Mouse (Mus musculus) neutrophil, adult 5-6 weeks (primary cell): ENCODE data around the gene Gsta3. TPM values are rescaled to one million over a fixed set of nuclear protein-coding genes. Genes with fewer than 3 reads are reported as not detected.
"Not testable (repeated sequence)": the region's sequence is repeated elsewhere in the genome, so short reads cannot be mapped to it uniquely, and the experiment has no call there.

ENCODE experiments used
- ATAC-seq: fragments of 151-379, 151-347 bp; 2 replicates; pipeline ENCODE4 v1.8.0; 2017; ENCODE audit warnings: mild to moderate bottlenecking, moderate TSS enrichment; ENCODE audit not compliant: insufficient number of reproducible peaks, poor library complexity, low FRiP score, severe bottlenecking; ENCODE audit errors: extremely low read depth
- total RNA-seq: library from RNA; stranded (forward); fragments of 200-1000 nt; gene quantifications from 2 replicates; pipeline ENCODE4 v1.2.3, GENCODE M21; 2017

The Gsta3 gene
- total RNA-seq, 1 experiment from 2014 or later = not detected

GRCm38 (mm10) chr1:21280306-21280705, 39.9 kb downstream of the Gsta3 start:
- ATAC-seq = no peak

DNA sequence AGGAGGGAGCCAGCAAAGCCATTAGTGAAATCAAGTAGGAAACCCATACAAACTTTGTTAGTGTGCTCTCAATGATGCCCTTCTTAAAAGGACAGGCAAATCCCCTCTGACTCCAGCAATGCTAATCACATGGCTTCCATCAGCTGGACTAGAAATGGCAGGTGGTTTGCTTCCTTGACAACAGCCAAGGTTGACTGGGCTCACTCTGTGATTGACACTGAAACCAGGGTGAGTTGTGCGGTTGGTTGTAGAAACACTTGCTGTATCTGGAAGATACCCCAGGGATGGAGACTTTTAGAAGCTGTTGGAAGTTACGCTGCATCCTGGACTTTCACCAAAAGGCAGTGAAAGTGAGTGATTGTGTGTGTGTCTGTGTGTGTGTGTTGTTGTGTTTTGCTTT, 44.3 kb downstream of the Gsta3 start:
- ATAC-seq = not testable (repeated sequence)

- no peak for ATAC-seq
These were observed 51.0 kb downstream of the Gsta3 start for GRCm38 (mm10) chr1:21291394-21291793.

GRCm38 (mm10) chr1:21292590-21292989, 52.2 kb downstream of the Gsta3 start:
- ATAC-seq = no peak

GRCm38 (mm10) chr1:21296169-21296568, 55.8 kb downstream of the Gsta3 start:
- no peak for ATAC-seq

GRCm38 (mm10) chr1:21298114-21298513, 57.7 kb downstream of the Gsta3 start:
- ATAC-seq = no peak

DNA sequence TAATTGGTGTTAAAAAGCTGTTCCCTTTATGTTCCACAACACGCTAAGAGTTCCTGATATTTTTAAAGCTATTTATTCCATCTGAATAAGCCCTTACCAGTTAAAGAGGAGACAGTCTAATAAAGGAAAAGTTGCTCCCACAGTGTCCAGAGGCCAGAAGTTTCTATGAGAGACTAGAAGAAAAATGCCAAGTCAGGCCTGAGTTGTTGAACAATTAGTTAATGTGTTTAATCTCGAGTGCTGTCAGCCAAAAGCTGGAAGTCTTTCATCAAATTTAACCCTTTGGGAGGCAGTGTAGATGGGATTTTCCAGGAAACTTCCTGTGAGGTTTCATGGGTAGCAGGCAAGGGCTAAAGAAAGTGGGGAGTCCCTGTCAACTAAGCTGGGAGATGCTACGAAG, 59.4 kb downstream of the Gsta3 start:
- ATAC-seq = no peak

- no peak for ATAC-seq
These were observed 61.3 kb downstream of the Gsta3 start for GRCm38 (mm10) chr1:21301686-21302085.

DNA sequence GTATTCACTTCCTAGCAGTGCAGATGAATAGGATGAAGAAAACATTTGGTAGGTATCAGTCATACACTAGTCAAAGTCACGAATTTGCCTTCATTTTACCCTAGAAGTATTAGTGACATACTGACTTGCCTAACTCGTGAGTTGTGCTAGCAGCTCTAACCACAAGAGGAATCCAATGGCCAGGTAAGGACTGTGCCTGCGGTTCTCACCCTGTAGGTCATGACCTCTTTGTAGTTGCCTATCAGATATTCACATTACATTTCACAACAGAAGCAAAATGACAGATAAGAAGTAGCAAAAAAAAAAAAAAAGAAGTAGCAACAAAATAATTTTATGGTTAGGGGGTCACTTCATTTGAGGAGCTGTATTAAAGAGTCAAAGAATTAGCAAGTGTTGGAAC, 63.8 kb downstream of the Gsta3 start:
- ATAC-seq = no peak

- no peak for ATAC-seq
These were observed 64.3 kb downstream of the Gsta3 start for GRCm38 (mm10) chr1:21304646-21305045.

DNA sequence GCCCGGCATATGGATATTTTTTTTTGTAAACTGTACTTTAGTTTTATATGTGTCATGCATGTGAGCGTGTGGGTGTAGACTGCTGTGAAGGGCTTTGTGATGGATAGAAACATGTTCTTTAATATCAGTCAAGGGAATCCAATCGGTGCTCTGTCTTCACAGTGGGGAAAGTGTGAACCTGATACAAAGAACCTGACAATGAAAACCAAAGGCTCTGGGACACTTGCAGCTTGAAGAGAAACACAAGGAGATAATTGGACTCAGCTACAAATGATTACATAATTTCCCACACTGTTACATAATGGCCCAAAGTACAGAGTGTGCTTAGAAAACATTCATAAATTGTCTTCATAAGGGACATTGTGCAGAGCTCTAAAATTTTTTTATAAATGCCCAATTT, 65.1 kb downstream of the Gsta3 start:
- no peak for ATAC-seq

- no peak for ATAC-seq
These were observed 73.9 kb downstream of the Gsta3 start for GRCm38 (mm10) chr1:21314336-21314735.

Other genes starting within 250 kb of the Gsta3 start
- gene Tram2, start 161.4 kb upstream of the Gsta3 start, total RNA-seq = 3.3 and 4.9 TPM in 2 replicates
- gene Tmem14a, start 22.0 kb upstream of the Gsta3 start, total RNA-seq = 0.37 and 2.2 TPM in 2 replicates
- 0.25 and 0.47 TPM in 2 replicates for gene Khdc1a, start 109.1 kb downstream of the Gsta3 start, total RNA-seq
- gene Khdc1c, start 127.7 kb downstream of the Gsta3 start, total RNA-seq = 0.25 TPM in 1 of 2 replicates, not detected in the other
- 0.35 and 0.49 TPM in 2 replicates for gene Khdc1b, start 143.0 kb downstream of the Gsta3 start, total RNA-seq